Mouse (Mus musculus): ENCODE results near the gene Ak6.
A peak's percentile ranks its signal among the peaks of the same experiment; 100 is the strongest.

The Ak6 gene

DNA sequence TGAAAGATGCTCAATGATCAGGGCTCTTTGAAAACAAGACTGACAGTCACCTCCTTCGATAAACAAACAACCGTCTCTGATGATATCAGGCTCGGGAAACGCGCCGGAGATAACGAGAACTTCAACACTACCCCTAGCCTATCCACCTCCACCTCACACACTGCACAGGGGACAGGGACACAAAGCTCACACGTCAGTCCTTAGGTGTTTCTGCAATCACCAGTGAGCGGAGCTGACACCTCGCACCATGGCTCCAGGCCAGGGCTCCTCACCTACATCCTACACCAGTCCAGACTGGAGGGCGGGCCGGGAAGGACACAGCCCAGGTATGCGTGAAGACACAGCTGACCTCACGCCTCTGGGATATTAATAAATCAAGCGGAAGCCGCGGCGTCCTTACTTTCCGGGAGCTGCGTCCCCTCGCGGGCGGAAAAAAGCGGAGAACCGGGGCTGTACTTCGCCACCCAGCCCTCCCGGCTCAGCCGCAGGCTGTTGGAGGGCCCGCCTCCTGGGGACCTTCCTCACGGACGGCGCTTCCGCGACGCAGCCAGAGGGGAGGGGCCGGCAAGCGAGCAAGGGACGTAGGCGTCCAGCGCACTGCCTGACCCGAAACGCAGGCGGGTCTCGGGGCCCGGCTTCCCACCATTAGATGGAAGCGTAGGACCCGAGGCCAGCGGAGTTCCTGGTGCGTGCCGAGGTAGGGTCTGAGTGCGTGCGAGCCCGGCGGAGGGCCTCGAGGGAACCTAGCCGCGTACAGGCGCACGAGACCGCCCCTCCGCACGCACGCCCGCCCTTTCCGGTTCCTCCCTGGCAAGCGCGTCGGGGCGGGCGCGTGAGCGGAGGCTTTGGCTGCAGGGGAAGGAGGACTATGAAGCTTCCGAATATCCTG, at the start of gene Ak6, which contains the start of gene Rad17:
TSS of gene Ak6 (plus strand) at position 430 of the 889 bp plus-strand sequence.
TSS of gene Rad17 (minus strand) at position 502 of the 889 bp plus-strand sequence.
- DNase-seq (ENCODE audit: low spot score in 2 of 2) = peak; percentile 87 to 90

DNA sequence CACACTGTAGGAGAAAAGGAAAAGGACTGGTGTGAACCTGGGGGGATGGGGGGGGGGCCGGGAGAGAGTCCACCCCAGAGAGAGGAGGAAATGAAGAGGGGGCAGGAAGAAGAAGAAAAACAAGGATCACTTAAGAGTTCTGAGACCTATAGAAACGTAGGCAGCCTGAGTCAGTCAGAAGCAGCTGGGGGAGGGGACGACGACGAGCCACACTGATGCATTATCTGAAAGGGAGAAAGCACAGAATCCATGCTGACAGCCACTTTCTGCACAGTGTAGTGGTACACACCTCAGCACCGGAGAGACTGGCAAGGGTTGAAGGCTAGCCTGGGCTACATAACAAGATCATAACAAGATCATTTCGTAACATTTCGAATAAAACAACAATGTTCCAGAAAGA, 49.7 kb upstream of the Ak6 start:
- DNase-seq (ENCODE audit: low spot score in 2 of 2) = no peak

DNA sequence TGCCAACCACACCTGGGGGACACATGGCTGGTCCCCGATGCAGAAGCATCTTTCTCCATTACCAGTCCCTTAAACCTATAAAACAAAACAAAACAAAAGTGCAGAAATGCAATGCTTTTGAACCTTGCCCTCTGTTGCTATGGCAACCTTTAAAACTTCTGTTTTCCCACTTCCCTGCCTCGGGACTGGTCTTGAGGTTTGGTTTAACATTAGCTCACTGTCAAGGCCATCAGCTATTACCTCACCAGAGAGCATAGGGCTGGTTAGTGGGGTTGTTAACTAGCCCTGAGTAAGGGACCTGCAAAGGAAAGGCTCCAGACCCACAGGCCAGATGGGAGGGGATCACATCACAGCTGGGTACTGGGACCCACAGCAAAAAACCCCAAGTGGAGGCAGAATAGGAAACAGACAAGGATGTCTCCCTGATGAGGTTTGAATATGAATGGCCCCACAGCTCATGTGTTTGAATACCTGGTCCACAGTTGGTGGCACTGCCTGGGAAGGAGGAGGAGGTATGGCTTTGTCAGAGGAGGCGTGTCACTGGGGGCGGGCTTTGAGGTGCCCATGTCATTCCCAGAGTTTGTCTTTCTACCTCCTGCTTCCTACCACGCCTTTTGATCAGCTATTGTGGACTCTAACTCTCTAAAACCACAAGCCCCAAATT, 48.4 kb upstream of the Ak6 start:
- no peak for DNase-seq (ENCODE audit: low spot score in 2 of 2)

DNA sequence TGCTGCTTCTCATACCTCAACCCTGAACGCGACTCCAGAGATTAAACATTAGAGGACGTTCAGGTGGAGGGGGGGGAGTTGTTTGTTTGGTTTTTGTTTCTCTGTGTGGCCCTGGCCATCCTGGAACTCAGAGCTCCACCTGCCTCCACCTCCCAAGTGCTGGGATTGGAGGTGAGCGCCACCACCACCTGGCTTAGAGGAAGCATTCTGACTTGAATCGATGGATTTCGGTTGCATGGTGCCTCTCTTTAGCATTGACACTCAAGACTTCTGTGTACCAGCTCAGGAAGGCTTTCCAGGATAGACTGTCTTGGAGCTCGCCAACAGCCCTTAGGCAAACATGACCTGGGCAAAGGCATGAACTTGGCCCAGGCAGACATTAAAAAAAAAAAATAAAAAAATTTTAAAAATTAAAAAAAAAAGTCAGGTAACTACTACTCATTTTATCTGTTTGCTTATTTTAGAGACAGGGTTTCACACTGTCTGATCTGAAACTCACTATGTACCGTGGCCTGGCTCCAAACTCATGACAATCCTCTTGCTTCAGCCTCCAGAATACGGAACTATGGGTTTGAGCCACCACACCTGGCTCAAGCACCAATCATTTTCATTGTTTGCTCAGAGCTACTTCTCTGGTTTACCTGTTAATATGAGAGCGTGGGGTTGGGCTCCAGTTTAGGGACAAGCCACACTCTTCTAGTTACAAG, 47.6 kb upstream of the Ak6 start:
- no peak for DNase-seq (ENCODE audit: low spot score in 2 of 2)

DNA sequence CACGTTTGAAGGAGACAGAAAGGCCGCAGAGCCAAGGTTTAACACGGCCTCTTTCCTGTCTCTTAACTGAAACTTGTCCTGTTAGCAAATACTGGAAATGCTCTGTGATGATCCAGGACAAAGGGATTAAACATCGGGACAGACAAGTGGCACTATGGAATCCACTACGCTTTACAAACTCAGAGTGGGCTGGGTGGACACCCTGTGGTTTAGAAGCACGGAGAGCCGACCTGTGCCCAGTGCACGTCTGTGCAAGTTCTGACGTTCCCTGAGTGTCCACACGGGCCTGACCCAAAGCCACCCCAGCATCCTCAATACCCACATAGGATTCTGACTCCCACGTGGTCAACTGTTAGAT, 47.1 kb upstream of the Ak6 start:
- no peak for DNase-seq (ENCODE audit: low spot score in 2 of 2)

GRCm38 (mm10) chr13:100605845-100606244, 44.9 kb upstream of the Ak6 start:
- DNase-seq (ENCODE audit: low spot score in 2 of 2) = no peak

DNA sequence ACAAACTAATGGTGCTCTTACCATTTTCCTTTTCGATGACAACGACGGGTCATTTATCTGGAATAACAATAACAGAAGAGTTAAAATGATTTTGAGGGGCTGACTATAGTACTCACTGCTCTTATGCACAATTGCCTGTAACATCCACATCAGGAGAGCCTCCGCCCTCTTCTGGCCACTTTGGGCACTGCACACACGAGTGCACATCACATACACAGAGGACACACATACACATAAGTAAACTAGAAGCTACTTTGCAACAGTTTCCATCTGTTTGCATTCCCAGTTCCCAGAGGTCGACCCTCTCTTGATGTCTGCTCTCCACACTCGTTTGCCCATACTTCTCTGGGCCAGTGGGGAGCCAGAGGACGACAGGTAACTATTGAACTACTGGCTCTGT, 43.0 kb upstream of the Ak6 start:
- DNase-seq (ENCODE audit: low spot score in 2 of 2) = no peak

- no peak for DNase-seq (ENCODE audit: low spot score in 2 of 2)
These were observed 39.5 kb upstream of the Ak6 start for GRCm38 (mm10) chr13:100611266-100611665.

DNA sequence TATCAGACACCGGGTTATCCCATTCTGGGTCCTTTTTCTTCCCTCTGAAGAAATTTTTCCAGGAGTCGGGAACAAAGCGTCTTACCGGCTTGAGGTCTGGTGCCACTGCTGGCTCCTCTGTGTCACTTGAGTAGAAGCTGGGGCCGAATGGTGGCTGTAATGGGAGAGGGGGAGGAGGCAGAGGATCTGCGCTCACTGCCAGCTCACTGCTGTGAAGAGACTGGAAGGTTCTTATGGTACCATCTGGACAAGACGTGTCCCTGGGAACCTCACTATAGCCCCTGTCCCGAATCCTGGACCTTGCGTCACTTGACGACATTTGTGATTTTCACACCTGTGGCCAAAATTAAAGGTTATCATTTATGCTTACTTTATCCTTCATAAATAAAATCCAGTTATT, 38.5 kb upstream of the Ak6 start:
- DNase-seq (ENCODE audit: low spot score in 2 of 2) = no peak

DNA sequence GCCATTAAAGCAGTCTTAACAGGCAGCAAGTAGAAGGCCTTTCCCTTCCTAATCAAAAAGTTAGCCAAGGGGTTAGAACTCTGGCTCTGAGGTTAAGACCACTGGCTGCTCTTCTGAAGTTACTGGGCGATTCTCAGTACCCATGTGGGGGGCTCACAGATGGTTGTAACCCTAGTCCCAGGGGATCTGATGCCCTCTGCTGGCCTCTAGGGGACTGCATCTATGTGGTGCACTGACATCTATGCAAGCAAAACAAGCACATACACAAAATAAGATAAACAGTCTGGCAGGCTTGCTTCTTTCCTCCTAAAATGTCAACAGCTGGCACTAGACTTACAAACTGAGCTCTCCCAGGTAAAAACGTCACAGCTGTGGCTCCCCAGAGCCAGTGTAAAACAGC, 37.9 kb upstream of the Ak6 start:
- DNase-seq (ENCODE audit: low spot score in 2 of 2) = no peak

DNA sequence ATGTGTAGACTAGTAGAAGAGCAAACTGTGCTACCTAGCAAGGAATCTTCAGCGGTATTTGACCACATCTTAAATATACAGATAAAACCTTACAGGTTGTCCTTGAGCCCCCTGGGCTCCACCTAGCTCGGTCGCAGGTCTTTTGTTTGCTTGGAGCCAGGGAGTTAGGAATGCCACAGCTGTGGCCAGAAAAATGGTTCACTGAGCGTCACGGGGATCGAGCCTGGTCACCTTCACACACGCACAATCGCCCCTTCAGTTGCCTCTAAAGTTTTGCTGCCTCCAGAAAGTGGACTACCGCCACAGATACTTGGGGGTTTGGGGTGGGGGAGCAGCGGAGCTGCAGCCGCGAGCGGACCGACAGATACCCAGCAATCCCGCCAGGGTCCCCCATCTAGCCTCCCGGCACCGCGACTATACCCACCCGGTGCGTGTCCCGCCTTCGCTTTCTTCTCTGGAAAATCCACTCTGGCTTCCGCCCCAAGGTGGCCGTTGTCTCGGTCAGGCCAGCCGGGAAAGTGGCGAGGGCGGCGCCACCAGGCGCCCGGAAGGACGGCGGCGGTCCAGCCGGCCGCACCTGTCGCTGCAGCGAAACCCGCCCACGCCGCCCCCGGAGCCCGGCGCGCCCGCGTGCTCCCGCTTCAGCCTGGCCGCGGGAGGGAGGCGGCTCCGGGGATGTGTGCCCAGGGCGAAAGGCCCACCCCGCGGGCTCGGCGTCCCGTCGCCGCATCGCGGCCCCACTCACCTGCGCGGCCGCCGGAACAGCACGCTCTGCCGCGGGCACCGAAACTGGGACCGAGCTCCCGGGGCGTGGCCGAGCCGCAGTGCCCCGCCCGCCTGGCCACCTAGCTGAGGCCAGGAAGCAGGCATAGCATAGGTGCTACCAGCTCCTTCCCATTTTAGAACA, 34.3 kb upstream of the Ak6 start, which contains the start of gene Marveld2:
TSS of gene Marveld2 (minus strand) at position 791 of the 907 bp plus-strand sequence.
- DNase-seq (ENCODE audit: low spot score in 2 of 2) = peak in 1 of 2 experiments; percentile 13

- no peak for DNase-seq (ENCODE audit: low spot score in 2 of 2)
These were observed 33.2 kb upstream of the Ak6 start for GRCm38 (mm10) chr13:100617583-100617982.

DNA sequence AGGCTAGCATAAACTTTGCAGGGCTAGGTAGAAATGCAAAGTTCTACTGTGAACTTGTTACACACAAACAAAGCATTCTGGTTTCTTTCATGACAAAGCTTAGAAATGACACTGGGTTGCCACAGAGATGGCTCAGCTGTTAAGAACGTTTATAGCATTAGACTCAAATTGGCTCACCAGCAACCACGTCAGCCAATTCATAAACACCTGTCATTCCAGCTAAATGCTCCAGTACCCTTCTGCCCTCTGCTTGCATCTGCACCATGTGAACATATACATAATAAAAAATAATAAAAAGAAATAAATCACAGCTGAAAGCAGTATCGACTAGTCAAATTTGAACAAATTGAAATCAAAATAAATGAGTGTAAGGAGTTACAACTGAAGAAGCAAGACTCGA, 28.5 kb upstream of the Ak6 start:
- no peak for DNase-seq (ENCODE audit: low spot score in 2 of 2)

DNA sequence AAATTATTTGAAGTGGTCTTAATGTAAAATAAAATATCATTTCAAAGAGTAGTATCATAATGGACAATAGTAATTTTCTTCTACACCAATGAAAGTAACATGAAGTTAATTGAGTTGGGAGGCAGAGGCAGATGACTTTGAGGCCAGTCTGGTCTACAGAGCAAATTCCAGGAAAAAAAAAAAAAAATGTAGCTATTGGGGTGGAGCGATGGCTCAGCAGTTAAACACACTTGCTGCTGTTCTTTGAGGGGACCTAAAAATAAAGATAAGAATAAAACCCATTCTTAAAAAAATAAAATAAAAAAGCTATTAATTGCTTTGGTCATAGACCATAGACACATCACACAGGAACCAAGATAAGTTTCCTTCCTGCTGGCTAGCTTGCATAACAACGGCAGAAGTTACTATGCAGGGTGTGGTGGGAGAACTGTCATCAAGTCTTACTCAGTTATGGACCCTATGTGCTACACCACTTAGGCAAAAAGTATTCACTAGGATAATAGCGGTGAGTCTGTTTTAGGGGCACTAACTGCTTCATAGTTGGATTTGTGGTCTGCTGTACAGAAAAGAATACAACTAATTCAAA, 16.6 kb upstream of the Ak6 start:
- DNase-seq (ENCODE audit: low spot score in 2 of 2) = no peak

DNA sequence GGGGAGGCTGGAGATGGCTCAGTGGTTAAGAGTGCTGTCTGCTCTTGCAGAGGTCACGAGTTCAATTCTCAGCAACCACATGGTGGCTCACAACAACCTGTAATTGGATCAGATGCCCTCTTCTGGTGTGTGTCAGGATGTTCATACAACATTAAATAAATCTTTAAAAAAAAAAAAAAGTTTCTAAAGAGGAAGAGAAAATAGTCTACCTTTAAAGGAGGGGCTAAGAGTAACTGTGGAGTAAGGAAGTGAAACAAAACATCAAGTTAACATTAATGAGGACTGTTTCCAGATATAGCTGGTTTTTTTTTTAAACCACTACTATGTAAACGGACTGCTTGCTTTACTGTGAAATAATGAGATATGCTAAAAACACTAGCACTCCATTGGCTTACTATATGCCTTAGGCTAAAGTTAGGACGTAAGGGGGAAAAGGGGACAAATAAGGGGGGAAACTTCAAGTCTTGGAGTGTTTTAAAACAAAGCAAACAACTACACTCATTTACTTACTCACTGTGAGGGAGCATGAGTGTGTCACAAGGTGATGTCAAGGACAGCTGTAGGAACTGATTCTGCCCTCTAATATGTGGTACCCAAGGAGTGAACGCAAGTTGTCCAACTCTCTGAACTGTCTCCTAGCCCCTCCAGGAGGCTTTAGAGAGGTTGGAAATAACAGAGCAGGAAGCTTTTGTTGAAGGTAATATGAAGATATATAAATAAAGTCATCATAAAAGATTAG, 8.1 kb upstream of the Ak6 start:
- no peak for DNase-seq (ENCODE audit: low spot score in 2 of 2)

DNA sequence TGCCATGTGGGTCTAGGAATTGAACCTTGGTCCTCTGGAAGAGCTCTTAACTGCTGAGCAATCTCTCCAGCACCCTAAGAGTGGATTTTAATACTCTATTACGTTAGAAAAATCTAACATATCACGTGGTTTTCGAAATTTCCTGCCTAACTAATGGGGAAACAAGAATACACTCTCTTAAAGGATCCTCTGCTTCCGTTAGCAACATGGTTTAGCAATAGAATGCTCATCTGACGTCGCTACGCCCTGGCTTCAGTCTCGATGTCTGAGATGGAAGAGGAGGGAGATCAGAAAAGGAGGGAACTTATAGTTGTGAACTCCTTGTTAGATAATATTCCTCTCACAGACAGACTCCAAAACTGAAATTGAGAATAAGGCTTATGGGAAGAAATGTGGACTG, 2.6 kb upstream of the Ak6 start:
- DNase-seq (ENCODE audit: low spot score in 2 of 2) = no peak

GRCm38 (mm10) chr13:100651439-100652186, 834 bp downstream of the Ak6 start, which contains the start of gene Taf9:
Gene Taf9, plus strand, starts transcription at chr13:100651579.
- no peak for DNase-seq (ENCODE audit: low spot score in 2 of 2)

GRCm38 (mm10) chr13:100658091-100658490, 7.3 kb downstream of the Ak6 start:
- DNase-seq (ENCODE audit: low spot score in 2 of 2) = no peak

GRCm38 (mm10) chr13:100659864-100660456, 9.2 kb downstream of the Ak6 start:
- peak in 1 of 2 experiments; percentile 10 for DNase-seq (ENCODE audit: low spot score in 2 of 2)
